Mouse (Mus musculus): Measurements from ENCODE around the gene Mrap.

- TF ChIP-seq CTCF (IDR thresholded peaks at IDR 0.05; ENCODE audit: control insufficient read depth, insufficient read depth, insufficient replicate concordance, low read depth, low read length) = no peak
- no peak for TF ChIP-seq POLR2A (IDR thresholded peaks at IDR 0.05; ENCODE audit: control insufficient read depth, low read depth, low read length)
These were observed 47.2 kb downstream of the Mrap start for GRCm38 (mm10) chr16:90785257-90785656.

Data from testis, adult 2 months (tissue).